Mouse (Mus musculus): ENCODE measurements around the gene Pacsin3. TPM values are rescaled to one million over a fixed set of nuclear protein-coding genes. Genes with fewer than 3 reads are reported as not detected.

The Pacsin3 gene
- total and polyA plus RNA-seq, 3 experiments = 1.2 to 9.1 (median 1.4) TPM

DNA sequence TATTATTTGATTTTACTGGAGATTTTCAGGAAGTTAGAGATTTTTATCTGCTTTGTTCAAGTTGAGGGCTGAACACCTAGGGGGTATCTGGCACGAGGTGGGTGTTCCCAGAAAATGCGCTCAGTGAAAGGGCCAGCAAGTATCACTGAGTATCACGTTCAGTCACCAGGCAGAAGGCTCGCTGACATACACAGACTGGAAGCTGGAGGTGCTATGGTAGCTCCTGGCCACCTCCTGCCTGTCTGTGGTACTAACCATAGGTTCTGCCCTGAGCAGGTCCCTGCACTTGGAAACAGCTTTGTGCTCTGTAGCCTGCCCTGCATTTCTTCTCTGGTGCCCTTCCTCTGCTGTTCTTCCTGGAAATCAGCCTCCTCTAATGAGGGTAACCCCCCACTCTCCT is 3.2 kb upstream of the Pacsin3 start:
- DNase-seq (ENCODE audit: extremely low read depth) = no peak
- H3K4me3 ChIP-seq (replicated peaks in 1 of 3; ENCODE audit: low read depth in 2 of 3, low read length in 2 of 3, poor library complexity in 1 of 3) = no peak overlapping the region
- in situ Hi-C loops (cut with MboI; ENCODE audit: low pct_ligation_motif_present, low pct_unique_long_range_greater_than_20kb, low sequenced_read_pairs) (no loop called here), dilution Hi-C loops (cut with MboI; ENCODE audit: extremely low pct_ligation_motif_present, extremely low pct_unique_long_range_greater_than_20kb, low sequenced_read_pairs) (no loop called here)
- peaks cover under 1% of the 10 kb centered on the region for H3K27me3 ChIP-seq (replicated peaks)
- H3K4me2 ChIP-seq (ENCODE audit: insufficient read depth, low read depth, poor library complexity, severe bottlenecking) = no peak overlapping the region
- H3K79me2 ChIP-seq (replicated peaks; ENCODE audit: control insufficient read depth, extremely low read depth, insufficient read depth, poor library complexity, severe bottlenecking) = no peaks in the 10 kb centered on the region
- no peak overlapping the region for H3K9ac ChIP-seq (ENCODE audit: insufficient read depth, low read depth)
- TF ChIP-seq KAT2A (IDR thresholded peaks at IDR 0.05; ENCODE audit: insufficient replicate concordance, low read length) (no peak), SMC3 (IDR thresholded peaks at IDR 0.05; ENCODE audit: low read depth, low read length) (no peak), MYC (IDR thresholded peaks at IDR 0.05; ENCODE audit: low read depth, low read length) (no peak), UBTF (IDR thresholded peaks at IDR 0.05; ENCODE audit: low read depth, low read length) (no peak), MAX (IDR thresholded peaks at IDR 0.05; ENCODE audit: low read length) (no peak), BHLHE40 (IDR thresholded peaks at IDR 0.05; ENCODE audit: low read depth, low read length) (no peak), MXI1 (IDR thresholded peaks at IDR 0.05; ENCODE audit: low read depth, low read length) (no peak), EP300 (IDR thresholded peaks at IDR 0.05; ENCODE audit: low read length) (no peak), MAZ (IDR thresholded peaks at IDR 0.05; ENCODE audit: low read depth, low read length) (no peak), ELF1 (IDR thresholded peaks at IDR 0.05; ENCODE audit: low read depth, low read length) (no peak), TCF12 (IDR thresholded peaks at IDR 0.05; ENCODE audit: low read depth, low read length) (no peak), ZC3H11A (IDR thresholded peaks at IDR 0.05; ENCODE audit: low read depth, low read length) (no peak), GABPA (IDR thresholded peaks at IDR 0.05; ENCODE audit: insufficient replicate concordance, low read depth, low read length) (no peak)
- no peak overlapping the region for H3K27ac ChIP-seq (ENCODE audit: insufficient read depth, low read depth)
- no peaks in the 10 kb centered on the region for H3K9me3 ChIP-seq (replicated peaks; ENCODE audit: low read length)
- H3K36me3 ChIP-seq (replicated peaks in 1 of 2; ENCODE audit: control insufficient read depth in 1 of 2, insufficient read depth in 1 of 2, low read length in 1 of 2) = no peaks in the 10 kb centered on the region
- peaks cover 9 to 29% of the 10 kb centered on the region in 2 experiments for H3K4me1 ChIP-seq (ENCODE audit: control insufficient read depth in 1 of 2, insufficient read depth in 2 of 2)

DNA sequence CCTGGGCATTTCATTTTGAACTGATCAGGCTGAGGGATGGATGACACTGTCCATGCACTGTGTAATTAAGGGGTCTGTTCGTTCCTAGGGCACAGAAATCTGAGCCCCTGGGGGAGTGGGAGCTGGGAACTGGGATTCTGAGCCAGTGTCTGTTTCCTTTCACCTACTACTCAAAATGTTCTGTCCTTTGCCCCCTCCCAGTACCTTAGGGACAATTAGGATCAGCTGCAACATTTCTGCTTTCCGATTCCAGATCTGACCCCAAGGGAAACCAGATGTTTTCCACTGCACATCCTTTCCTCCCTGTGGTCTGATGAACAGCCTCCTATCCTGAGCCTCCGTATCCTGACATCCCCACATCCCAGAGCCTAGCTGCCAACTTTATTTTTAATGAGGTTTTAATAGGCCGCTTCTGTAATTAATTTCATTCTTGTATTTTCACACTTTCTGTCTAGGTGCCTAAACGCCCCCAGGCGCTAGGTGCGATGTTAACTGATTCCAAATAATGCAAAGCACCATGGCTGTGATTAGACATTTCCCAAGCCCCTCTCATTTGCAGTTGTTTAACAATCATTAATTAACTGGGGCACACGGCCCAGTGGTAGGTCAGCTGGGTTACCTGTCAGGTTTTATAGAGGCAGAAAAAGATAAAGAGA is 901 bp upstream of the Pacsin3 start:
- Histone ChIP-seq H3K4me2 (ENCODE audit: insufficient read depth, low read depth, poor library complexity, severe bottlenecking) (no peak overlapping the region), H3K27ac (ENCODE audit: insufficient read depth, low read depth) (no peak overlapping the region), H3K4me3 (replicated peaks in 1 of 3; ENCODE audit: low read depth in 2 of 3, low read length in 2 of 3, poor library complexity in 1 of 3) (no peak overlapping the region), H3K9ac (ENCODE audit: insufficient read depth, low read depth) (no peak overlapping the region), H3K36me3 (replicated peaks in 1 of 2; ENCODE audit: control insufficient read depth in 1 of 2, insufficient read depth in 1 of 2, low read length in 1 of 2) (no peaks in the 10 kb centered on the region), H3K79me2 (replicated peaks; ENCODE audit: control insufficient read depth, extremely low read depth, insufficient read depth, poor library complexity, severe bottlenecking) (no peaks in the 10 kb centered on the region), H3K9me3 (replicated peaks; ENCODE audit: low read length) (no peaks in the 10 kb centered on the region), H3K4me1 (ENCODE audit: control insufficient read depth in 1 of 2, insufficient read depth in 2 of 2) (peaks cover 7 to 22% of the 10 kb centered on the region in 2 experiments), H3K27me3 (replicated peaks) (peaks cover 4% of the 10 kb centered on the region)
- in situ Hi-C loops (cut with MboI; ENCODE audit: low pct_ligation_motif_present, low pct_unique_long_range_greater_than_20kb, low sequenced_read_pairs) (no loop called here), dilution Hi-C loops (cut with MboI; ENCODE audit: extremely low pct_ligation_motif_present, extremely low pct_unique_long_range_greater_than_20kb, low sequenced_read_pairs) (no loop called here)
- no peak for DNase-seq (ENCODE audit: extremely low read depth)
- TF ChIP-seq USF1 (IDR thresholded peaks at IDR 0.05; ENCODE audit: low read depth, low read length) (no peak), SIN3A (IDR thresholded peaks at IDR 0.05; ENCODE audit: low read length) (no peak), NELFE (IDR thresholded peaks at IDR 0.05; ENCODE audit: low read depth, low read length) (no peak), CHD1 (IDR thresholded peaks at IDR 0.05; ENCODE audit: low read depth, low read length) (no peak), CHD2 (IDR thresholded peaks at IDR 0.05; ENCODE audit: low read length) (no peak), MAX (IDR thresholded peaks at IDR 0.05; ENCODE audit: low read length) (no peak)
